Mouse (Mus musculus): ENCODE results near the gene Klhdc7a. TPM values are rescaled to one million over a fixed set of nuclear protein-coding genes. Genes with fewer than 3 reads are reported as not detected.
"Not testable (repeated sequence)": the region's sequence is repeated elsewhere in the genome, so short reads cannot be mapped to it uniquely, and the experiment has no call there.

Klhdc7a gene
- polyA plus RNA-seq, 1 experiment from 2014 or later, result 0.25 TPM

DNA sequence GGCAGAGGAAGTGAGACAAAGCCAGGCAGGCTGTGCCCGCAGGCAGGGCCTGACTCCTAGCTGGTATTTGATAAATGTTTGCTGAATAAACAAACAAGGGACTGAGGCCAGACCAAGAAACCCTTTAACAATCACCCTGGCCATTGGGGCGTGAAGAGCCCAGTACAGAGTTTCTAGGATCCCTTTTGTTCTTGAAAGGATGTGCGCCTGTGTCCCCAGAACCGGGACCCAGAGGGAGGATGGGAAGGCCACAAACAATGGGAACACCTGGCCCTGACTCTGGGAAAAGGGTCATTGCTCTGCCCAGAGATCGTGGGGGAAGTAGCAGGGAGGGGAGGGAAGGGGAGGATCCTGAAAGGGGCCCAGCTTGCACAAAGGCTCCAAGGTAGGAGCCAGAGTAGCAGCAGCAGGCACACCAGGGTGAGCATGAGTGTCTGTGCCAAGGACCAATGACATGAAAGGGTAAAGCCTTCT is 9.5 kb upstream of the Klhdc7a start:
- Histone ChIP-seq H3K27me3 (replicated peaks) (no peaks in the 10 kb centered on the region), H3K36me3 (no peaks in the 10 kb centered on the region), H3K9me3 (no peaks in the 10 kb centered on the region), H3K27ac (no peak overlapping the region), H3K9ac (no peak overlapping the region), H3K4me3 (replicated peaks) (no peak overlapping the region), H3K4me2 (replicated peaks) (no peak overlapping the region; the same call in 1 of the 2 replicates), H3K4me1 (replicated peaks) (peaks cover 21% of the 10 kb centered on the region)
- WGBS, result 21% methylated on average over 5 of the region's 5 CpGs
- peak; percentile 50; the same call in 1 of the 2 replicates for ATAC-seq

- Histone ChIP-seq H3K4me2 (replicated peaks) (no peak overlapping the region), H3K9ac (no peak overlapping the region), H3K4me1 (replicated peaks) (peaks cover 21% of the 10 kb centered on the region), H3K9me3 (no peaks in the 10 kb centered on the region), H3K36me3 (no peaks in the 10 kb centered on the region), H3K4me3 (replicated peaks) (no peak overlapping the region), H3K27me3 (replicated peaks) (no peaks in the 10 kb centered on the region), H3K27ac (no peak overlapping the region)
- no peak for ATAC-seq
- WGBS, result 35% methylated on average over 7 of the region's 7 CpGs
These were observed 6.7 kb upstream of the Klhdc7a start for GRCm38 (mm10) chr4:139974506-139974905.

DNA sequence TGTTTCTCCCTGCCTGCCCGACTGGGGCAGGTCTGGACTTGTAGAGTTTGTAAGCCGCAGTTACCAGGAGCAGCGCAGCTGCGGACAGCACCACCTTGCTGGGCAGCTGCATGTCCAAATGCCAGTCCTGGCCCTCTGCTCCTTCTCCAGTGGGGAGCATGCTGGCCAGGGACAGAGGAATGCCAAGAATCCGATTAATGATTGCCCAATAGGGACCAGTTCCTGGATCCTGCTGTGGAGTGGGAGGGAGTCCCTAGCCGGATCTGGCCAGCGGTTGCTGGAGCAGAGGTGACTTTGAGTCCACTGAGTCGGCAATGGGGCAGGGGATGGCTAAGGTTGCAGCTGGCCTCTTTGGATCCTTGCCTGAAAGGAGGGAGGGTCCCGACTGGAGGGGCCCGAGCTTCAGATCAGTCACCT is 343 bp downstream of the Klhdc7a start:
- no peak overlapping the region for H3K9ac ChIP-seq

GRCm38 (mm10) chr4:139966981-139967380 is 845 bp downstream of the Klhdc7a start:
- peak; percentile 57 for ATAC-seq
- Histone ChIP-seq H3K9me3 (no peaks in the 10 kb centered on the region), H3K4me3 (replicated peaks) (no peak overlapping the region), H3K4me2 (replicated peaks) (peak overlapping the region; percentile 28), H3K36me3 (no peaks in the 10 kb centered on the region), H3K4me1 (replicated peaks) (peaks cover 14% of the 10 kb centered on the region), H3K27ac (no peak overlapping the region), H3K27me3 (replicated peaks) (no peaks in the 10 kb centered on the region), H3K9ac (no peak overlapping the region)
- whole genome bisulfite sequencing, result 26% methylated on average over 3 of the region's 3 CpGs

More for the DNA sequence above, 343 bp downstream of the Klhdc7a start:
- Histone ChIP-seq H3K27me3 (replicated peaks) (no peaks in the 10 kb centered on the region), H3K4me3 (replicated peaks) (no peak overlapping the region), H3K27ac (peak overlapping the region; percentile 57; the same call in 1 of the 2 replicates), H3K9me3 (no peaks in the 10 kb centered on the region), H3K4me2 (replicated peaks) (peak overlapping the region; percentile 28), H3K4me1 (replicated peaks) (peaks cover 14% of the 10 kb centered on the region), H3K36me3 (no peaks in the 10 kb centered on the region)
- peak; percentile 83 for ATAC-seq
- WGBS, result 19% methylated on average over 10 of the region's 10 CpGs

GRCm38 (mm10) chr4:139965596-139966185 is 2.1 kb downstream of the Klhdc7a start:
- ATAC-seq, result no peak
- H3K27ac ChIP-seq, result no peak overlapping the region
- H3K36me3 ChIP-seq, result no peaks in the 10 kb centered on the region
- H3K4me3 ChIP-seq (replicated peaks), result no peak overlapping the region
- H3K4me2 ChIP-seq (replicated peaks), result no peak overlapping the region
- peaks cover 14% of the 10 kb centered on the region for H3K4me1 ChIP-seq (replicated peaks)
- 90% methylated on average over 28 of the region's 28 CpGs for WGBS
- no peaks in the 10 kb centered on the region for H3K9me3 ChIP-seq
- H3K27me3 ChIP-seq (replicated peaks), result no peaks in the 10 kb centered on the region
- no peak overlapping the region for H3K9ac ChIP-seq

DNA sequence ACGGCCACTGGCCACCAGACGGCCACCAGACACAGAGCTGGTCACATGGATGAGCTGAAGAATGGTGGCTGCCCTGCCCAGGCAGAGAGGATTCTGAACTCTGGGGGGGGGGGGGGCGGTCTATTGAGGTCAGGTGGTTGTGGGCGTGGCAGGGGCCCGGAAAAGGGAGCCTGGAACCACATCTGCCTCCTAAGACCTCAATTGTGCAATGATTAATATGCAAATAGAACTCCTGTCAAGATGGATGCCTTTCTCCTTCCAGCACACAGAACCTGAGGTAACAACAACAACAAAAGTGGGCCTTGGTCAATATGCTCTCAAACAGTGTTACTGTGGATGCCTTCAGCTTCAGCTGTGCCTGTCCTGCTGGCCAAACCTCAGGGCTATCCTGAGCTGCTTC is 3.4 kb downstream of the Klhdc7a start:
- Histone ChIP-seq H3K9ac (no peak overlapping the region), H3K4me3 (replicated peaks) (no peak overlapping the region), H3K27ac (no peak overlapping the region), H3K4me1 (replicated peaks) (peaks cover 14% of the 10 kb centered on the region), H3K27me3 (replicated peaks) (no peaks in the 10 kb centered on the region), H3K4me2 (replicated peaks) (no peak overlapping the region), H3K9me3 (no peaks in the 10 kb centered on the region), H3K36me3 (no peaks in the 10 kb centered on the region)
- 69% methylated on average over 4 of the region's 5 CpGs for WGBS
- no peak for ATAC-seq

- no peak overlapping the region for H3K4me3 ChIP-seq (replicated peaks)
- ATAC-seq, result no peak
- no peaks in the 10 kb centered on the region for H3K9me3 ChIP-seq
- peaks cover 14% of the 10 kb centered on the region for H3K4me1 ChIP-seq (replicated peaks)
- H3K9ac ChIP-seq, result no peak overlapping the region
- WGBS, result 78% methylated on average over 5 of the region's 5 CpGs
- no peaks in the 10 kb centered on the region for H3K27me3 ChIP-seq (replicated peaks)
- no peak overlapping the region for H3K4me2 ChIP-seq (replicated peaks)
- no peaks in the 10 kb centered on the region for H3K36me3 ChIP-seq
- no peak overlapping the region for H3K27ac ChIP-seq
These were observed 3.9 kb downstream of the Klhdc7a start for GRCm38 (mm10) chr4:139963911-139964310.

- H3K27ac ChIP-seq, result no peak overlapping the region
- H3K4me2 ChIP-seq (replicated peaks), result no peak overlapping the region
- H3K4me3 ChIP-seq (replicated peaks), result no peak overlapping the region
- WGBS, result 66% methylated on average over 8 of the region's 8 CpGs
- no peaks in the 10 kb centered on the region for H3K9me3 ChIP-seq
- no peak overlapping the region for H3K9ac ChIP-seq
- no peaks in the 10 kb centered on the region for H3K27me3 ChIP-seq (replicated peaks)
- ATAC-seq, result no peak
- H3K36me3 ChIP-seq, result no peaks in the 10 kb centered on the region
- H3K4me1 ChIP-seq (replicated peaks), result peaks cover 12% of the 10 kb centered on the region
These were observed 4.8 kb downstream of the Klhdc7a start for GRCm38 (mm10) chr4:139963059-139963458.

- Histone ChIP-seq H3K4me2 (replicated peaks) (no peak overlapping the region), H3K4me3 (replicated peaks) (no peak overlapping the region), H3K27ac (no peak overlapping the region), H3K4me1 (replicated peaks) (no peaks in the 10 kb centered on the region), H3K9ac (no peak overlapping the region), H3K9me3 (no peaks in the 10 kb centered on the region), H3K27me3 (replicated peaks) (no peaks in the 10 kb centered on the region), H3K36me3 (no peaks in the 10 kb centered on the region)
- 87% methylated on average over 8 of the region's 8 CpGs for WGBS
- no peak for ATAC-seq
These were observed 6.0 kb downstream of the Klhdc7a start for GRCm38 (mm10) chr4:139961816-139962215.

DNA sequence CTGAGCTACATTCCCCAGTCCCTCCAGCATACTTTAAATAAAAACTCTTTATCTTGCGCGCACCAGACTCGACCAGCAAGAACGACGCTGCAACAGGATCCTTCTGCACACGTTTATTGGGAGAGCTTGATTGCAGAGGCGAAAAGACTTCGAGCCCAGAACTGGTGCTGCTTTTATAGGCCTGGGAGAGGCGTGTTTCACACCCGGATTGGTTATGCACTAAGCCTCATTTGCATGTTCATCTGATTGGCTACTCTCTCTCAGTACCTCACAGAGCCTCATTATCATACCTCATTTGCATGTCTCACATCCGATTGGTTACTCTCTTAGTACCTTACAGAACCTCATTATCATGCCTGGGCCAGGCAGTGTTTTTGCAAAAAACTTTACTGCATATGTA is 6.5 kb downstream of the Klhdc7a start:
- H3K9me3 ChIP-seq; H3K4me1 ChIP-seq (replicated peaks); H3K27me3 ChIP-seq (replicated peaks); H3K4me2 ChIP-seq (replicated peaks); H3K36me3 ChIP-seq; H3K27ac ChIP-seq; H3K9ac ChIP-seq; H3K4me3 ChIP-seq (replicated peaks); ATAC-seq: not testable (repeated sequence)
- WGBS, result 88% methylated on average over 11 of the region's 11 CpGs

DNA sequence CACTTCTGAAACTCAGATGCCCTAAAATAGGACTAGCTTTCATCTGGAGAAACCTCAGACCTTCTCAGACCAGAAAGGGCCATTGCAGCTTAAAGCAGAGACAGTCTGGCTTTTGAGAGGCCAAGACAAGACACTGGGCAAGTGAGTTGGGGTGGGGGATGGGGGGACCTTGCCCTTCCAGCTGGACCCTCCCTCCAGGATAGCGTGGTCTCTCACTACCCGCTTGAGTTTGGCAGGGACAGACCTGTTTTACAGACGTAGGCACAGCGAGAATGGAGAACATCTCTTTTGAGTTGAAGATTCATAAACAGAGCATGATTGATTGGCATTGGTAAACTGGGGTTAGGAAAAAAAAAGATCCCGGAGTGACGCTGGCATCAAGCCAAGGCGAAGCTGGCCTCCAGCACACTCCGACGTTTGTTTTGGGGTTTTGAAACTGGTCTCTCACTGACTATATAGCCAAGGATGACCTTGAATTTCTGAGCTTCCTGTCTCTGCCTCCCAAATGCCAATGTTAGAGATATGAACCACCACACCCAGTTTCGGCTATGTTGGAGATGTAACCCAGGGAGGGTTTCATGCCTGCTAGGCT is 7.0 kb downstream of the Klhdc7a start:
- 74% methylated on average over 10 of the region's 10 CpGs for WGBS
- Histone ChIP-seq H3K36me3 (no peaks in the 10 kb centered on the region), H3K4me1 (replicated peaks) (no peaks in the 10 kb centered on the region), H3K27me3 (replicated peaks) (no peaks in the 10 kb centered on the region), H3K9me3 (no peaks in the 10 kb centered on the region), H3K4me2 (replicated peaks) (no peak overlapping the region), H3K4me3 (replicated peaks) (no peak overlapping the region), H3K27ac (no peak overlapping the region), H3K9ac (no peak overlapping the region)
- no peak for ATAC-seq

DNA sequence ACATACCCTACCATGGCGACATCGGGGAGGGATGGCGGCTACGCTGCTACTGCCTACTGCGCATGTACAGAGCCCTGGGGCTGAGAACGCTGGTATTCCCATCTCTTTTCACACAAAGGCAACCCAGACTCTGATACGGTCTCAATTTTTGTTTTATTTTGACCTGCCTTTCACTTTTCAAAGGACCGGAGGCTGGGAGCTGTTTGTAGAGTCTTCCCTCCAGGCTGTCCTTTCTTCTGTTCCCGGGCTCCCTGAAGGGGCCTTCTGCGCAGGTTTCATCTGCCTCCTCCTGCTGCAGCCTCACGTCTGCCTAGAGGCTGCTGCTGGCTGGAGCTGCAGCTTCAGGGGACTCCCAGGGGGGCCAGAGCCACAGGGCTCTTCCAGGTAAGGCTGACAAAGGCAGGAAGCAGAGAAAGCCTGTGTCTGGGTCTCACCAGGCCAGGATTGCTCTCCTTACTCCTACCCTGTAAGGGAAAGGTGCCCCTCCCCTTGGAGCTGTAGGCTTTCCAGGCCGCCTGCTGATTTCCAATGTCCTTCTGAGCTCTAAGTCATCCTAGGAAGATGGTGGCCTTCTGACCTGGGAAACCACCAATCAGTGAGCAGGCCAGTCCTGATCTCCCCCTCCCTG is 7.6 kb downstream of the Klhdc7a start:
- Histone ChIP-seq H3K9me3 (no peaks in the 10 kb centered on the region), H3K36me3 (no peaks in the 10 kb centered on the region), H3K4me2 (replicated peaks) (no peak overlapping the region), H3K27me3 (replicated peaks) (no peaks in the 10 kb centered on the region), H3K4me1 (replicated peaks) (no peaks in the 10 kb centered on the region), H3K4me3 (replicated peaks) (no peak overlapping the region), H3K9ac (no peak overlapping the region), H3K27ac (no peak overlapping the region)
- no peak for ATAC-seq
- WGBS, result 83% methylated on average over 12 of the region's 12 CpGs

GRCm38 (mm10) chr4:139959188-139959587 is 8.6 kb downstream of the Klhdc7a start:
- Histone ChIP-seq H3K9ac (no peak overlapping the region), H3K36me3 (no peaks in the 10 kb centered on the region), H3K4me2 (replicated peaks) (no peak overlapping the region), H3K4me1 (replicated peaks) (no peaks in the 10 kb centered on the region), H3K4me3 (replicated peaks) (no peak overlapping the region), H3K9me3 (no peaks in the 10 kb centered on the region), H3K27me3 (replicated peaks) (no peaks in the 10 kb centered on the region), H3K27ac (no peak overlapping the region)
- WGBS, result 88% methylated on average over 3 of the region's 3 CpGs
- ATAC-seq, result no peak
